Mouse (Mus musculus) CH12.LX (cell line): ENCODE data around the gene Rhobtb1. TPM values are rescaled to one million over a fixed set of nuclear protein-coding genes. Genes with fewer than 3 reads are reported as not detected.

ENCODE experiments used
- DNase-seq: peaks from one replicate; pipeline ENCODE4 v3.0.0-alpha.2; 2013; ENCODE audit errors: extremely low read depth
- H3K27ac ChIP-seq: 2 replicates; pipeline ENCODE4 v1.5.1; 2012; ENCODE audit warnings: low read depth, mild to moderate bottlenecking, control low read depth, moderate library complexity; ENCODE audit not compliant: insufficient read depth
- H3K27me3 ChIP-seq: replicated peaks from 2 replicates; pipeline ENCODE3; 2012; ENCODE audit warnings: inconsistent platforms
- H3K36me3 ChIP-seq, 2 experiments: replicated peaks in 1 of 2; 2 replicates each; pipeline versions ENCODE3 to v1.6.1; 2012; ENCODE audit warnings: inconsistent platforms in 1 of 2, low read length in 1 of 2, mild to moderate bottlenecking in 1 of 2, mixed read lengths in 1 of 2, moderate library complexity in 1 of 2; ENCODE audit not compliant: control insufficient read depth in 1 of 2, insufficient read depth in 1 of 2
- H3K4me1 ChIP-seq, 2 experiments: 2 replicates each; pipeline ENCODE4 v1.6.1; 2012; ENCODE audit warnings: inconsistent platforms in 1 of 2, moderate library complexity in 1 of 2; ENCODE audit not compliant: insufficient read depth in 2 of 2, control insufficient read depth in 1 of 2
- H3K4me2 ChIP-seq: 2 replicates; pipeline ENCODE4 v1.6.1; 2012; ENCODE audit warnings: low read depth, mild to moderate bottlenecking, control low read depth; ENCODE audit not compliant: poor library complexity, insufficient read depth, severe bottlenecking
- H3K4me3 ChIP-seq, 3 experiments: fragments of 150-350 bp in 1 of 3; sonication (generic) in 1 of 3; replicated peaks in 1 of 3; 2 replicates each; pipeline versions ENCODE3 to v1.5.1; 2011 to 2012; ENCODE audit warnings: low read depth in 2 of 3, low read length in 2 of 3, mild to moderate bottlenecking in 2 of 3, moderate library complexity in 2 of 3, control low read depth in 1 of 3, improper control_type of control experiment in 1 of 3, inconsistent platforms in 1 of 3, mixed read lengths in 1 of 3; ENCODE audit not compliant: poor library complexity in 1 of 3
- H3K79me2 ChIP-seq: replicated peaks from 2 replicates; pipeline ENCODE4 v1.6.1; 2012; ENCODE audit warnings: mild to moderate bottlenecking, moderate library complexity; ENCODE audit not compliant: control insufficient read depth, poor library complexity, insufficient read depth, severe bottlenecking; ENCODE audit errors: extremely low read depth
- H3K9ac ChIP-seq: 2 replicates; pipeline ENCODE4 v1.6.1; 2012; ENCODE audit warnings: low read depth, mild to moderate bottlenecking, control low read depth, moderate library complexity; ENCODE audit not compliant: insufficient read depth
- H3K9me3 ChIP-seq: replicated peaks from 2 replicates; pipeline ENCODE3; 2012; ENCODE audit warnings: low read length, inconsistent platforms, mixed read lengths
- BHLHE40 ChIP-seq: IDR thresholded peaks from 2 replicates; pipeline ENCODE4 v1.6.1; 2011; ENCODE audit warnings: mild to moderate bottlenecking, low read depth, low read length, improper control_type of control experiment
- ELF1 ChIP-seq: IDR thresholded peaks from 2 replicates; pipeline ENCODE4 v1.6.1; 2014; ENCODE audit warnings: low read depth, mild to moderate bottlenecking, inconsistent platforms, low read length, improper control_type of control experiment
- ETS1 ChIP-seq: conservative IDR thresholded peaks from 2 replicates; pipeline ENCODE4 v1.6.1; 2012; ENCODE audit warnings: low read depth, mild to moderate bottlenecking, inconsistent platforms, low read length, improper control_type of control experiment, moderate library complexity
- GABPA ChIP-seq: IDR thresholded peaks from 2 replicates; pipeline ENCODE4 v1.6.1; 2012; ENCODE audit warnings: low read depth, low read length, improper control_type of control experiment, inconsistent platforms; ENCODE audit not compliant: insufficient replicate concordance
- JUN ChIP-seq: IDR thresholded peaks from 2 replicates; pipeline ENCODE4 v1.6.1; 2011; ENCODE audit warnings: low read depth, mild to moderate bottlenecking, low read length, improper control_type of control experiment, moderate library complexity; ENCODE audit not compliant: insufficient read depth
- JUND ChIP-seq: conservative IDR thresholded peaks from 2 replicates; pipeline ENCODE4 v1.6.1; 2011; ENCODE audit warnings: low read depth, low read length, improper control_type of control experiment
- MAZ ChIP-seq: IDR thresholded peaks from 2 replicates; pipeline ENCODE4 v1.6.1; 2012; ENCODE audit warnings: low read depth, mild to moderate bottlenecking, inconsistent platforms, low read length, improper control_type of control experiment, moderate library complexity
- MXI1 ChIP-seq: IDR thresholded peaks from 2 replicates; pipeline ENCODE4 v1.6.1; 2011; ENCODE audit warnings: mild to moderate bottlenecking, low read depth, low read length, improper control_type of control experiment
- NELFE ChIP-seq: IDR thresholded peaks from 2 replicates; pipeline ENCODE4 v1.6.1; 2011; ENCODE audit warnings: low read depth, low read length, improper control_type of control experiment
- NRF1 ChIP-seq: IDR thresholded peaks from 2 replicates; pipeline ENCODE4 v1.6.1; 2014; ENCODE audit warnings: low read depth, mild to moderate bottlenecking, inconsistent platforms, low read length, improper control_type of control experiment, moderate library complexity
- POLR2A ChIP-seq: IDR thresholded peaks from 2 replicates; pipeline ENCODE4 v1.6.1; 2011; ENCODE audit warnings: low read depth, mild to moderate bottlenecking, improper control_type of control experiment, low read length
- RAD21 ChIP-seq: IDR thresholded peaks from 2 replicates; pipeline ENCODE4 v1.6.1; 2011; ENCODE audit warnings: low read depth, mild to moderate bottlenecking, low read length, improper control_type of control experiment, moderate library complexity
- RCOR1 ChIP-seq: conservative IDR thresholded peaks from 2 replicates; pipeline ENCODE4 v1.6.1; 2012; ENCODE audit warnings: low read depth, mild to moderate bottlenecking, inconsistent platforms, low read length, improper control_type of control experiment
- TCF12 ChIP-seq: IDR thresholded peaks from 2 replicates; pipeline ENCODE4 v1.6.1; 2014; ENCODE audit warnings: low read depth, mild to moderate bottlenecking, inconsistent platforms, low read length, improper control_type of control experiment
- ZKSCAN1 ChIP-seq: IDR thresholded peaks from 2 replicates; pipeline ENCODE4 v1.6.1; 2012; ENCODE audit warnings: low read depth, inconsistent platforms, low read length, improper control_type of control experiment, borderline replicate concordance
- ZNF384 ChIP-seq: IDR thresholded peaks from 2 replicates; pipeline ENCODE4 v1.6.1; 2012; ENCODE audit warnings: low read depth, low read length, improper control_type of control experiment, inconsistent platforms
- dilution Hi-C: fragments of 300-500 bp; cut with MboI; formaldehyde crosslinking; loops from 2 replicates; pipeline ENCODE4 v1.14.3; 2020; ENCODE audit warnings: low sequenced_read_pairs; ENCODE audit not compliant: extremely low pct_unique_long_range_greater_than_20kb, extremely low pct_ligation_motif_present
- in situ Hi-C: fragments of 300-500 bp; cut with MboI; formaldehyde crosslinking; loops from 3 replicates; pipeline ENCODE4 v1.14.3; 2019; ENCODE audit warnings: low sequenced_read_pairs, low pct_ligation_motif_present, low pct_unique_long_range_greater_than_20kb, mixed read lengths
- polyA plus RNA-seq: library from polyadenylated mRNA; unstranded; fragments of >175 nt; gene quantifications from 2 replicates; pipeline ENCODE4 v1.2.1, GENCODE M21; 2012; ENCODE audit warnings: low read depth; ENCODE audit not compliant: insufficient read length
- total RNA-seq, 2 experiments: library from RNA; depleted of rRNA; stranded (reverse); fragments of 300-350 nt in 1 of 2; fragments of >200 nt in 1 of 2; gene quantifications; 2 replicates each; pipeline ENCODE4 v1.2.3; 2012 to 2014

The Rhobtb1 gene
- total and polyA plus RNA-seq, 3 experiments = 3.1 to 12.2 (median 3.4) TPM

- no peaks in the 10 kb centered on the region for H3K9me3 ChIP-seq
- H3K27me3 ChIP-seq = no peaks in the 10 kb centered on the region
- DNase-seq = no peak
- H3K36me3 ChIP-seq = peaks cover 47 to 65% of the 10 kb centered on the region in 2 experiments
- no peaks in the 10 kb centered on the region for H3K4me1 ChIP-seq
- H3K9ac ChIP-seq = no peak overlapping the region
- TF ChIP-seq TCF12 (no peak), BHLHE40 (no peak), RCOR1 (no peak), NELFE (no peak), MXI1 (no peak), GABPA (no peak), RAD21 (no peak), NRF1 (no peak)
- H3K27ac ChIP-seq = no peak overlapping the region
- no peaks in the 10 kb centered on the region; the same call in 1 of the 2 replicates for H3K79me2 ChIP-seq
- no peak overlapping the region for H3K4me2 ChIP-seq
- H3K4me3 ChIP-seq = no peak overlapping the region
- dilution Hi-C loops = no loop called here
- in situ Hi-C loops = no loop called here
Measured at GRCm38 (mm10) chr10:69274705-69275104, 123.5 kb downstream of the Rhobtb1 start.

DNA sequence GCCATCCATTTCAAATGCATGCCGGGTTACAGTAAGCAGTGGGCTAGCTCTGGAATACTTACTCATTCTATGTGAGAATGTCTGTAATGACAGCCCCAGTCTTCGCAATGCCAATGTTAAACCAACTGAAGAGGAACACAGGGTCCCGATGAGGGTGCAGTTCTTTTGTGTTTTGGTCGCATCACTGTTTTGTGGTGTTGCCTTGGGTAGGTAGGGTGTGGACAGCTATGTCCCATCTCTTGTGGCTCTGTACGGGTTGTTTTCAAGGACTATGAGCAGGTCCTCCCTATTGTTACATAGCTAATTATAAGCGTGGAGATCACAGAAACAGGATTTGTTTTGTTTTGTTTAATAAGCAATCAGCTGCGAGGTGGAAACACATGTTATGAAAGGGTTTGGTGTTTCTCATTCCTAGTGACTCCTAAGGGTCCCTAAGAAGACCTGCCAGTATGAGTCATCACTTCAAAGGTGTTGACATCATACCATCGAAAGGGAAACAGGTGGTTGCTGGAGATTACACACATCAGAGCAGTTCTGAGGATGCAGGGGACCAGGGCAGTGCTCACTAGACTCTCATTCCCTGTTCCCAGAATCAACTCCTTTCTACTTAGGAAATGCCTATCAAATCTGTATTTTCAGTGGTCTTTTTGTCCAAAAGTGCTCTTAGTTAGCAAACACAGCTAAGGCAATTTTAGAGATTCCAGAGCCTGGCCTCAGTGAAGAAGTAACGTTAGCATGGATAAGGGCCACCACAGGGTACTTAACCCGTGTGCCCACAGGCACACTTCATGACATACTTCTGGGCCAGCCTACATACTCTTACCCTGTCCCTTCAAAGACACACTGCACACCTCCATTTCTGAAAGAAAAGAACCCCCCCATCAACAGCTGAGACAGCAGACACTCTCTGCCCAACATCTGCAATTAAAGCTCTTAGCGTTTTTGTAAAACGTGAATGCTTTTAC is 124.9 kb downstream of the Rhobtb1 start:
- H3K9me3 ChIP-seq = no peaks in the 10 kb centered on the region
- no peak overlapping the region for H3K4me3 ChIP-seq
- peaks cover 34 to 61% of the 10 kb centered on the region in 2 experiments for H3K36me3 ChIP-seq
- H3K4me1 ChIP-seq = no peaks in the 10 kb centered on the region
- in situ Hi-C loops (no loop called here), dilution Hi-C loops (no loop called here)
- DNase-seq = no peak
- H3K9ac ChIP-seq = no peak overlapping the region
- peak; percentile 28; the same call in 1 of the 2 replicates for TF ChIP-seq ETS1
- no peak for TF ChIP-seq ZNF384
- TF ChIP-seq MAZ = no peak
- no peak for TF ChIP-seq ZKSCAN1
- no peak for TF ChIP-seq TCF12
- TF ChIP-seq JUN = peak; percentile 20; the same call in 1 of the 2 replicates
- TF ChIP-seq JUND = no peak
- TF ChIP-seq GABPA = no peak
- TF ChIP-seq NRF1 = no peak
- TF ChIP-seq POLR2A = no peak
- no peak for TF ChIP-seq ELF1
- no peak for TF ChIP-seq MXI1
- no peak overlapping the region for H3K27ac ChIP-seq
- no peak overlapping the region for H3K4me2 ChIP-seq
- H3K79me2 ChIP-seq = no peaks in the 10 kb centered on the region; the same call in 1 of the 2 replicates
- no peaks in the 10 kb centered on the region for H3K27me3 ChIP-seq
